Mouse (Mus musculus) intestine, embryonic 14.5 days (tissue): ENCODE measurements around the gene Atp2a1. TPM values are rescaled to one million over a fixed set of nuclear protein-coding genes. Genes with fewer than 3 reads are reported as not detected.

ENCODE experiments used
- ATAC-seq: fragments of 200-750 bp; cut with Nextera tagmentation; replicated peaks from 2 replicates; pipeline ENCODE4 v1.8.0; 2017; ENCODE audit warnings: low read depth, moderate number of reproducible peaks, moderate TSS enrichment, moderate library complexity; ENCODE audit not compliant: low FRiP score, low TSS enrichment
- DNase-seq: peaks from one replicate; pipeline ENCODE4 v3.0.0-alpha.2; 2018; ENCODE audit warnings: low spot score
- H3K27ac ChIP-seq: fragments of 300-500 bp; sonication (generic); 2 replicates; pipeline ENCODE4 v1.5.1; 2014; ENCODE audit warnings: low read depth, mild to moderate bottlenecking, control low read depth
- H3K27me3 ChIP-seq: fragments of 300-500 bp; sonication (generic); replicated peaks from 2 replicates; pipeline ENCODE4 v1.6.1; 2014; ENCODE audit warnings: low read length, control low read depth; ENCODE audit not compliant: control insufficient read depth, insufficient read depth
- H3K36me3 ChIP-seq: fragments of 300-500 bp; sonication (generic); 2 replicates; pipeline ENCODE4 v1.6.1; 2014; ENCODE audit warnings: low read length, control low read depth; ENCODE audit not compliant: control insufficient read depth, insufficient read depth
- H3K4me1 ChIP-seq: fragments of 300-500 bp; sonication (generic); replicated peaks from 2 replicates; pipeline ENCODE4 v1.6.1; 2014; ENCODE audit warnings: low read length, control low read depth, mixed read lengths; ENCODE audit not compliant: control insufficient read depth, insufficient read depth
- H3K4me2 ChIP-seq: fragments of 300-500 bp; sonication (generic); 2 replicates; pipeline ENCODE4 v1.6.1; 2014; ENCODE audit warnings: low read length
- H3K4me3 ChIP-seq: fragments of 300-500 bp; sonication (generic); 2 replicates; pipeline ENCODE4 v1.5.1; 2014; ENCODE audit warnings: low read depth, low read length, control low read depth, mixed read lengths
- H3K9ac ChIP-seq: fragments of 300-500 bp; sonication (generic); 2 replicates; pipeline ENCODE4 v1.6.1; 2014; ENCODE audit warnings: mild to moderate bottlenecking, low read length
- H3K9me3 ChIP-seq: fragments of 300-500 bp; sonication (generic); 2 replicates; pipeline ENCODE4 v1.6.1; 2016; ENCODE audit warnings: low read length, control low read depth; ENCODE audit not compliant: control insufficient read depth
- WGBS: fragments of 180-500 bp; shearing (Covaris S2); extraction: QIAGEN DNeasy Blood & Tissue Kit; methylation state at CpG from one replicate; pipeline ENCODE4 v1.1.7; 2014; 5-methylcytosine and 5-hydroxymethylcytosine counted together
- polyA plus RNA-seq: library from polyadenylated mRNA; unstranded; fragments of >200 nt; fragmentation: Nextera tagmentation; extraction: Ambion mirVana; gene quantifications from 2 replicates; pipeline ENCODE4 v1.2.1, GENCODE M21; 2014

Atp2a1 gene
- polyA plus RNA-seq, 1 experiment from 2014 or later: 0.16 TPM

DNA sequence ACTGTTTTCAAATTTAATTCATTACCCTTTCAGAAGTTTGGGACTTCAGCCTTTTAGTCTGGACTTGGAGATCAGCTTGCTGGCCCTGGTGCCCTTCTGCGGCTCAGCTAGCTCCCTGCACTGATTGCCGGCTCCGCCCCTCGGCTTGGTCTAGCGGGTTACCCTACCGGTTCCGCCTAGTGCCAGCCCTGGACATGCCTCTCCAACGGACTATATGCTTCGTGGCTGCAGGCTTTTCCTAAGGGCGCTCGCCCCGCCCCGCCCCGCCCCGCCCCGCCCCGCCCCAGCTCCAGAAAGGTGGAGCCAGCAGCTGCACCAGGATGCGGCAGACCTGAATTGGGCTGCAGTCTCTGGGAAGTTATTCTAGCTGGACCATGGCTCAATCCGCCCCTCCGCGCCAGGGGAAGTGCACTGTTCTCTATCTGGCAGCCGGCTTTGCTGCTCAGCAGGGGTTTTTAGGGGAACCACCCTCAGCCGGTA, 19.5 kb upstream of the Atp2a1 start:
- Histone ChIP-seq H3K36me3 (no peaks in the 10 kb centered on the region), H3K4me2 (peak overlapping the region; percentile 56), H3K27me3 (no peaks in the 10 kb centered on the region), H3K27ac (peak overlapping the region; percentile 77), H3K9ac (peak overlapping the region; percentile 18; the same call in 1 of the 2 replicates), H3K4me3 (peak overlapping the region; percentile 25), H3K4me1 (no peaks in the 10 kb centered on the region; the same call in 1 of the 2 replicates), H3K9me3 (no peaks in the 10 kb centered on the region)
- DNase-seq (peak; percentile 85), ATAC-seq (peak; percentile 83)
- WGBS: under 1% methylated on average over 23 of the region's 23 CpGs

DNA sequence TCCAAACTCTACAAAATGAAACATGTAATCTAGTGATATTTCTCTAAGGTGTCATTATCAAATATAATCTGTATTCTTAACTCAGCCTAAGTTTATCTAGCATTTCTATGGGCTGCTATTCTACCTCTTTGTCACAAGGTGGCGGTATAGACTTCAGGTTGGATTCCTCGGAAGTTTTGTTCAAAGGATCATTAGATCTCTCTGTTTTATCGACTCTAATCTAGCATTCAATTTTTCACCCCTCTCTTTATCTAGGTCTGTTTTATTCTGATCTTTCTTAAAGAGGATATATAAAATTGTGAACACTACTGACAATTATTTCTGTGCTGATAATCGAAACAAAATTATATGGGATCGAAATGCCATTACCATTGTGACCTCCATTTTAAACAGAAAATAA, 18.8 kb upstream of the Atp2a1 start:
- DNase-seq: no peak
- no peak overlapping the region for H3K27ac ChIP-seq
- no peak overlapping the region for H3K4me3 ChIP-seq
- H3K9me3 ChIP-seq: no peaks in the 10 kb centered on the region
- H3K36me3 ChIP-seq: no peaks in the 10 kb centered on the region
- no peak overlapping the region for H3K9ac ChIP-seq
- peak overlapping the region; percentile 56; the same call in 1 of the 2 replicates for H3K4me2 ChIP-seq
- WGBS: 24% methylated on average over 5 of the region's 5 CpGs
- no peak for ATAC-seq
- no peaks in the 10 kb centered on the region for H3K27me3 ChIP-seq
- H3K4me1 ChIP-seq: no peaks in the 10 kb centered on the region; the same call in 1 of the 2 replicates

DNA sequence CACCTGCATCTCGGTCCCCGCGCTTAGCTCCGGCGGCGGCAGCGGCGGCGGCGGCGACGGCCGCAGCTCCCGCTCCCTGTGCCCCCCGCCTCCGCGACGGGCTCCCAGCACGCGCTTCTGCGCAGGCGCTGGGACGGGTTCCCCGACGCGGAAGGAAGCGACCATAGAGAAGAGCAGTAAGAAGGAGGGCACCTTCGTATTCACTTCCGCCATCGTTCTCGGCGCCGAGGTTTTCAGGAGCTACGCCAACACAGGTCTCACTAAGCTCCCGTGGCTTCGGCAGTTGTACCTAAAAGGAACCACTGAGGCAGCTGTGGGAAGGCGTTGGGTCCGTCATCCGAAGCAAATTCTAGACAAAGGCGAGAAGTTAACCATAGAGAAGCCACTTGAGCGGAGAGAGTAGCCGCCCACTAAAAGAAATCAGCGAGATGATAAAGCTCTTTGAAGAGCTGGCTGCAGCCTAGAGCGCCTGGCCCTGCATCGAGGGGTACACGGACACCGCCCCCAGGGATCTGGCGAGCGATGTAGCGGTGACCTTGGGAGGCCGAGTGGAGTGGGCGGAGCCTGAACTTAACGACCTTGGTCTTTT, 12.2 kb upstream of the Atp2a1 start, which contains the start of gene Sh2b1:
Sh2b1 (minus strand) TSS at position 432 of the 589 bp plus-strand sequence.
- Histone ChIP-seq H3K9ac (peak within 1 kb of the TSS; percentile 95), H3K4me2 (peak within 1 kb of the TSS; percentile 80), H3K4me1 (peaks cover 17% of the 10 kb centered on the region), H3K27ac (peak within 1 kb of the TSS; percentile 91), H3K9me3 (no peaks in the 10 kb centered on the region), H3K27me3 (no peaks in the 10 kb centered on the region), H3K36me3 (peaks cover 29% of the 10 kb centered on the region), H3K4me3 (peak within 1 kb of the TSS; percentile 90)
- WGBS: under 1% methylated on average over 53 of the region's 53 CpGs
- DNase-seq (peak; percentile 92), ATAC-seq (peak; percentile 89)

- H3K36me3 ChIP-seq: peaks cover 35% of the 10 kb centered on the region
- peak; percentile 69 for DNase-seq
- no peaks in the 10 kb centered on the region for H3K27me3 ChIP-seq
- H3K9ac ChIP-seq: peak overlapping the region; percentile 95
- peak overlapping the region; percentile 90 for H3K4me3 ChIP-seq
- peak overlapping the region; percentile 80 for H3K4me2 ChIP-seq
- WGBS: under 1% methylated on average over 21 of the region's 27 CpGs
- H3K9me3 ChIP-seq: no peaks in the 10 kb centered on the region
- peak; percentile 49; the same call in 1 of the 2 replicates for ATAC-seq
- H3K4me1 ChIP-seq: peaks cover 17% of the 10 kb centered on the region
- peak overlapping the region; percentile 91 for H3K27ac ChIP-seq
These were observed 11.6 kb upstream of the Atp2a1 start for GRCm38 (mm10) chr7:126474486-126474955.

DNA sequence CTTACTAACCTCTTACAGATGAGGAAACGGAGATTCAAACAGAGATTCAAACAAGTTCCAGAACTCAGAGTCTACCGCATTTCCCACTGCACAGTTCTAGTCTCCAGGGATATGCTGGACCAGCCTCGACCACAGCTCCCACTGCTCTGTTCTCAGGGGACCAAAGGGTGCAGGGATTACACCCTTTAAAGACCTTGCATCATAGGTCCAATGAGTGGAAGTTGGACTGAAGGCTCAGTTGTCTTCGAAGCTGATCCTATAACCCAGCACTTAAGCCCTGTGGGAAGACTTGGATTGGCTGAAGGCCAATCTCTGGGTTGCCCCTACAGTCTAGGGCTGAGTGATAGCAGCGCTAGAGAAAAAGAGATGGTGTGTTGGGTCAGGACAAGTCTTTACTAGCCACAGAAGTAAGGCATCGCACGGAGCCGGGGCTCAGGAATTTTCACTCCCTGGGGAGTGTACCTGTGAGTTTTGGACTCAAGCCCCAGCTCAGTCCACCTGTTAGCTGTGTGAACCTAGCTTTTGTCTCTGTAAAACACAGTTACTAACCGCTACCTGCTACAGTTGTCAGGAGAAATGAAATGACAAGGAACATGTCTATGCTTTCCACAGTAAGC, 10.7 kb upstream of the Atp2a1 start:
- H3K27ac ChIP-seq: no peak overlapping the region
- ATAC-seq (no peak), DNase-seq (no peak)
- no peaks in the 10 kb centered on the region for H3K9me3 ChIP-seq
- peak overlapping the region; percentile 90 for H3K4me3 ChIP-seq
- peak overlapping the region; percentile 80 for H3K4me2 ChIP-seq
- H3K4me1 ChIP-seq: peaks cover 17% of the 10 kb centered on the region
- WGBS: 88% methylated on average over 9 of the region's 9 CpGs
- H3K27me3 ChIP-seq: no peaks in the 10 kb centered on the region
- H3K9ac ChIP-seq: peak overlapping the region; percentile 95; the same call in 1 of the 2 replicates
- H3K36me3 ChIP-seq: peaks cover 44% of the 10 kb centered on the region

DNA sequence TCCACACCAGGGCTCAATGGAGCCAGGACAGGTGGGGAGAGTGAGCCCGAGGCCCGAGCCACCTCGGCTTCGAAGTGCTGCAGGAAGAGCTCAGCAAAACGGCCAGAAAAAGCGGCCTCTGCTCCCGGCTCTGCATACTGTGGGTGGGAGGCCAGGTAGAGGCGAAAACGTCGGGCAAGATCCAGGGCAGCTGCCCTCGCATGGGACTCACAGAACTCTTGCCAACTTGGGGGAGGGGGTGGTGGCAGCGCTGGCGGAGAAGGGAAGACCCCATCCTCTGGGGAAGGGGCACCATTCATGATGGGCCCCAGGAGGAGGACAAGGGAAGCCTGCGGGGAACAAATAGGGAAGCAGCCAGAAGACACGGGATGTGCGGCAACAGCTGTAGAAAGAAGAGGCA, 9.8 kb upstream of the Atp2a1 start:
- no peak overlapping the region for H3K4me2 ChIP-seq
- DNase-seq (no peak), ATAC-seq (no peak)
- WGBS: 91% methylated on average over 16 of the region's 16 CpGs
- peaks cover 17% of the 10 kb centered on the region for H3K4me1 ChIP-seq
- peaks cover 53% of the 10 kb centered on the region for H3K36me3 ChIP-seq
- no peaks in the 10 kb centered on the region for H3K27me3 ChIP-seq
- no peak overlapping the region for H3K9ac ChIP-seq
- H3K4me3 ChIP-seq: no peak overlapping the region
- no peaks in the 10 kb centered on the region for H3K9me3 ChIP-seq
- H3K27ac ChIP-seq: no peak overlapping the region

DNA sequence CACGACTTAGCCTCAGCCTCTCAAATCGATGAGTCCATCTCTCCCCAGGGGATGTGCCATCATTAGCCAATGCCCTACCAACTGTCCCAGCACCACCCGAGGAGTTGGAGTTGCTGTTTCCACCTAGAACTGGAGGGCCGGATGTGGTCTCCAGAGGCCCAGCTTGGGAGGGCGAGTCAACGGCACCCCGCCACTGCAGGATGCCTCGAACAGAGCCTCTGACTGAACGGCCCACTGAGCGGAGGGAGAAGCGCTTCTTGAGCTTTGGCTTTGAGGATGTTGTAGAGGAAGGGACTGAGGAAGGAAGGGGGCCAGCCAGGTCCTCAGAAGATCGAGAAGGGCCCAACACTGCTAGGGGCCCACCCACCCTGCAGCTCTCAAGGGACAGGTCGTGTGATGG, 9.4 kb upstream of the Atp2a1 start:
- WGBS: 89% methylated on average over 13 of the region's 13 CpGs
- DNase-seq: no peak
- no peak overlapping the region for H3K9ac ChIP-seq

DNA sequence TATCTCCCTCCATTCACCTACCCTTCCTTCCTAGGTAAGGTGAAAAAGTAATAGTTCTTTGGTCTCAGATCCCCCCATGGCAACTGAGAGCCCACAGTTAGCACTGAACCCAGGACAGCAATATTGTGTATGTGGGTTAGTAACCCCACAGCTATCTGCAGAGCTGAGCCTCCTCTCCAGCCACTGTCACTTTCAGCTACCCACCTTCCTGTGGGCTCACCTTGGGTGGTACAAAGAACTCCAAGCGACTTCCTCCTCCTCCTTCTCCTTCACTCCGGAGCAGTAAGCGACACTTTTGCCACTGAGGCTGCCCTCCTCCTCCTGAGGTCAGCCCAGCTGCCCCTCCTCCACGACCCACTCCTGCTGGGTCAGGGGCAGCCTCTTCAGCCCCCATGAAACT, 8.9 kb upstream of the Atp2a1 start:
- Histone ChIP-seq H3K9me3 (no peaks in the 10 kb centered on the region), H3K4me3 (no peak overlapping the region), H3K27me3 (no peaks in the 10 kb centered on the region), H3K27ac (no peak overlapping the region), H3K9ac (no peak overlapping the region), H3K36me3 (peaks cover 61% of the 10 kb centered on the region), H3K4me2 (no peak overlapping the region), H3K4me1 (peaks cover 17% of the 10 kb centered on the region)
- no peak for ATAC-seq
- DNase-seq: no peak
- 80% methylated on average over 4 of the region's 4 CpGs for WGBS

More for the DNA sequence above, 9.4 kb upstream of the Atp2a1 start:
- H3K4me1 ChIP-seq: peaks cover 17% of the 10 kb centered on the region
- H3K4me3 ChIP-seq: no peak overlapping the region
- H3K9me3 ChIP-seq: no peaks in the 10 kb centered on the region
- H3K27ac ChIP-seq: no peak overlapping the region
- no peaks in the 10 kb centered on the region for H3K27me3 ChIP-seq
- no peak overlapping the region for H3K4me2 ChIP-seq
- ATAC-seq: no peak
- H3K36me3 ChIP-seq: peaks cover 57% of the 10 kb centered on the region
